Mouse (Mus musculus) spleen, adult 2 months (tissue): ENCODE measurements around the gene Sesn2. TPM values are rescaled to one million over a fixed set of nuclear protein-coding genes. Genes with fewer than 3 reads are reported as not detected.

Experiments
- DNase-seq, 2 experiments: peaks; one replicate each; pipeline versions ENCODE4 v3.0.0 to v3.0.0-alpha.2; 2012 to 2021; ENCODE audit warnings: low spot score in 2 of 2, low read depth in 1 of 2
- H3K27ac ChIP-seq: fragments of 200-500 bp; 2 replicates; pipeline ENCODE4 v1.5.1; 2012; ENCODE audit warnings: low read length, inconsistent platforms; ENCODE audit not compliant: insufficient read depth
- H3K27me3 ChIP-seq: fragments of 200-500 bp; 2 replicates; pipeline ENCODE4 v1.6.1; 2012; ENCODE audit warnings: mild to moderate bottlenecking, moderate library complexity, low read length, inconsistent platforms; ENCODE audit not compliant: control insufficient read depth, insufficient read depth
- H3K36me3 ChIP-seq: fragments of 200-500 bp; 2 replicates; pipeline ENCODE4 v1.6.1; 2012; ENCODE audit warnings: mild to moderate bottlenecking, low read length, inconsistent platforms; ENCODE audit not compliant: control insufficient read depth, insufficient read depth
- H3K4me1 ChIP-seq: fragments of 200-500 bp; 2 replicates; pipeline ENCODE4 v1.6.1; 2011; ENCODE audit warnings: inconsistent platforms; ENCODE audit not compliant: control insufficient read depth, insufficient read depth, insufficient read length
- H3K4me3 ChIP-seq: fragments of 200-500 bp; 2 replicates; pipeline ENCODE4 v1.5.1; 2011; ENCODE audit warnings: mild to moderate bottlenecking, inconsistent platforms; ENCODE audit not compliant: insufficient read depth, insufficient read length; ENCODE audit errors: extremely low read depth
- CTCF ChIP-seq: fragments of 200-500 bp; IDR thresholded peaks from 2 replicates; pipeline ENCODE4 v1.5.1; 2011; ENCODE audit warnings: mild to moderate bottlenecking, inconsistent platforms; ENCODE audit not compliant: insufficient read depth, insufficient read length, insufficient replicate concordance; ENCODE audit errors: extremely low read depth
- POLR2A ChIP-seq: fragments of 200-500 bp; IDR thresholded peaks from 2 replicates; pipeline ENCODE4 v1.6.1; 2011; ENCODE audit warnings: low read depth, low read length, inconsistent platforms
- WGBS: fragments of 180-500 bp; shearing (Covaris S2); methylation state at CpG from one replicate; pipeline ENCODE4 v1.1.7; 2018; 5-methylcytosine and 5-hydroxymethylcytosine counted together
- polyA plus RNA-seq: library from polyadenylated mRNA; depleted of rRNA; stranded (reverse); fragments of >200 nt; gene quantifications from 2 replicates; pipeline ENCODE4 v1.2.3, GENCODE M21; 2012; rRNA removed

Gene Sesn2
- polyA plus RNA-seq, 1 experiment = 9.3 TPM

DNA sequence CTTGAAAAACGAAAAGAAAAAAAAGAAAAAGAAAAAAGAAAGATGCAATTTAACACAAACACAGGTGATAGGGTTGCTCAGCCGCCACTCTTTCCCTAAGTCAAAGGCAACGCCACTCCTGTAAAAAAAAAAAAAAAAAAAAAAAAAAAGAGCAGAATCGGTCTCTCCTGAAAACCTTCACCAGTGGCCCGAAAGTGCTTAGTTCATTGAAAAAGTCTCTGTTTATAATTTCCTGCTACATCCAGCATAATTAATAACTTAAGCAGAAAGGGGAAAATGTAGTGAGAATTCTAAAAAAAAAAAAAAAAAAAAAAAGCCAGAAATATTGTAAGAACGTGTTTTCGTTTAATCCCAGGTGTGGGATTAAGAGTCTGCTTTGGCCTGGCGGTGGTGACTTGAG lies 65.8 kb downstream of the Sesn2 start:
- no peak for DNase-seq
- 88% methylated on average over 8 of the region's 8 CpGs for WGBS
- no peaks in the 10 kb centered on the region for H3K4me1 ChIP-seq
- no peak overlapping the region; the same call in 1 of the 2 replicates for H3K4me3 ChIP-seq
- H3K27me3 ChIP-seq = no peaks in the 10 kb centered on the region
- TF ChIP-seq CTCF = no peak
- TF ChIP-seq POLR2A = no peak
- no peak overlapping the region for H3K27ac ChIP-seq
- no peaks in the 10 kb centered on the region for H3K36me3 ChIP-seq

Other genes starting within 250 kb of the Sesn2 start
- gene Gmeb1, start 248.9 kb downstream of the Sesn2 start, polyA plus RNA-seq = 12.0 and 14.3 TPM in 2 replicates
- gene Taf12, start 236.1 kb downstream of the Sesn2 start, polyA plus RNA-seq = 6.9 and 7.5 TPM in 2 replicates
- gene Rab42, start 207.1 kb downstream of the Sesn2 start, polyA plus RNA-seq = 1.2 and 2.0 TPM in 2 replicates
- 16.0 and 19.6 TPM in 2 replicates for gene Trnau1ap, start 181.0 kb downstream of the Sesn2 start, polyA plus RNA-seq
- 10.5 and 11.5 TPM in 2 replicates for gene Rcc1, start 156.9 kb downstream of the Sesn2 start, polyA plus RNA-seq
- 5.5 and 5.7 TPM in 2 replicates for gene Phactr4, start 88.0 kb downstream of the Sesn2 start, polyA plus RNA-seq
- 3.0 and 3.7 TPM in 2 replicates for gene Med18, start 46.6 kb downstream of the Sesn2 start, polyA plus RNA-seq
- gene Atpif1, start 23.2 kb upstream of the Sesn2 start, polyA plus RNA-seq = 69.5 and 73.4 TPM in 2 replicates
- 17.8 and 18.2 TPM in 2 replicates for gene Dnajc8, start 25.0 kb upstream of the Sesn2 start, polyA plus RNA-seq
- gene Ptafr, start 53.6 kb upstream of the Sesn2 start, polyA plus RNA-seq = 10.5 and 10.6 TPM in 2 replicates
- 21.3 and 22.0 TPM in 2 replicates for gene Eya3, start 128.5 kb upstream of the Sesn2 start, polyA plus RNA-seq
- 3.4 and 7.8 TPM in 2 replicates for gene Xkr8, start 222.0 kb upstream of the Sesn2 start, polyA plus RNA-seq
- 1.5 and 4.2 TPM in 2 replicates for gene Smpdl3b, start 246.8 kb upstream of the Sesn2 start, polyA plus RNA-seq